28 mouse cellular contexts compared by ENCODE assay signal in genomic region chrX:122484756-122485424, GRCm38 (mm10).
DNase-seq lines count a peak whose midpoint lies in the region; ATAC-seq lines count a peak whose summit lies in the region.
"Had no signal": no experiment of that assay in that cellular context is flagged by ENCODE, and none has a peak within 500 bp of the region (broad histone marks: within the 10 kb centered on the region; RNA-seq: fewer than 3 reads in every experiment).

No protein-coding gene starts in this region.

- H3K4me2 ChIP-seq in forebrain, embryonic 14.5 days (ENCODE audit: low read length) = no peak overlapping the region
- H3K4me2 ChIP-seq in forebrain, embryonic 12.5 days = no peak overlapping the region
- H3K4me2 ChIP-seq in hindbrain, embryonic 16.5 days (ENCODE audit: low read length) = 0 out of 2 replicates have a peak overlapping the region, but pooled peaks have one; percentile 10
- no peak overlapping the region for H3K4me2 ChIP-seq in midbrain, embryonic 16.5 days (ENCODE audit: low read length)
- H3K4me2 ChIP-seq: embryonic facial prominence, embryonic 12.5 days; heart, embryonic 12.5 days; limb, embryonic 13.5 days; liver, embryonic 11.5 days; lung, embryonic 15.5 days had no signal

- WGBS in forebrain, embryonic 14.5 days = 74% methylated on average over 5 of the region's 5 CpGs
- 72% methylated on average over 5 of the region's 5 CpGs for WGBS in forebrain, embryonic 12.5 days
- 65% methylated on average over 5 of the region's 5 CpGs for WGBS in hindbrain, embryonic 16.5 days
- 80% methylated on average over 5 of the region's 5 CpGs for WGBS in hindbrain, embryonic 10.5 days
- WGBS in midbrain, embryonic 16.5 days = 62% methylated on average over 5 of the region's 5 CpGs
- 84% methylated on average over 5 of the region's 5 CpGs for WGBS in midbrain, embryonic 10.5 days

- no peaks in the 10 kb centered on the region for H3K27me3 ChIP-seq in forebrain, embryonic 14.5 days (replicated peaks; ENCODE audit: control insufficient read depth, insufficient read depth, low read length)
- no peaks in the 10 kb centered on the region for H3K27me3 ChIP-seq in forebrain, embryonic 12.5 days
- no peaks in the 10 kb centered on the region for H3K27me3 ChIP-seq in hindbrain, embryonic 16.5 days (replicated peaks; ENCODE audit: control insufficient read depth, insufficient read depth, low read length)
- H3K27me3 ChIP-seq in hindbrain, embryonic 10.5 days (ENCODE audit: insufficient read depth, poor library complexity, severe bottlenecking) = no peaks in the 10 kb centered on the region
- H3K27me3 ChIP-seq in midbrain, embryonic 16.5 days (ENCODE audit: control insufficient read depth, insufficient read depth, low read depth, low read length) = no peaks in the 10 kb centered on the region
- no peaks in the 10 kb centered on the region for H3K27me3 ChIP-seq in midbrain, embryonic 10.5 days (ENCODE audit: low read depth, poor library complexity, severe bottlenecking)
- H3K27me3 ChIP-seq: CH12.LX; embryonic facial prominence, embryonic 12.5 days; heart, embryonic 12.5 days; limb, embryonic 13.5 days; lung, embryonic 15.5 days had no signal

- H3K4me3 ChIP-seq in forebrain, embryonic 14.5 days (ENCODE audit: low read depth, low read length) = no peak overlapping the region
- H3K4me3 ChIP-seq in forebrain, embryonic 12.5 days (replicated peaks) = no peak overlapping the region
- no peak overlapping the region for H3K4me3 ChIP-seq in hindbrain, embryonic 16.5 days (ENCODE audit: low read length)
- H3K4me3 ChIP-seq in hindbrain, embryonic 10.5 days = no peak overlapping the region
- no peak overlapping the region for H3K4me3 ChIP-seq in midbrain, embryonic 16.5 days (ENCODE audit: low read depth, low read length)
- H3K4me3 ChIP-seq in midbrain, embryonic 10.5 days = no peak overlapping the region
- H3K4me3 ChIP-seq: embryonic facial prominence, embryonic 12.5 days; heart, adult 2 months; heart, embryonic 12.5 days; left cerebral cortex, adult 2 months; limb, embryonic 13.5 days; lung, embryonic 15.5 days had no signal

- H3K36me3 ChIP-seq in forebrain, embryonic 14.5 days (ENCODE audit: control insufficient read depth, insufficient read depth, low read length) = no peaks in the 10 kb centered on the region
- no peaks in the 10 kb centered on the region for H3K36me3 ChIP-seq in forebrain, embryonic 12.5 days (replicated peaks)
- H3K36me3 ChIP-seq in hindbrain, embryonic 16.5 days (ENCODE audit: control insufficient read depth, insufficient read depth, low read length) = no peaks in the 10 kb centered on the region
- no peaks in the 10 kb centered on the region for H3K36me3 ChIP-seq in hindbrain, embryonic 10.5 days
- H3K36me3 ChIP-seq in midbrain, embryonic 16.5 days (ENCODE audit: control insufficient read depth, insufficient read depth, low read length) = no peaks in the 10 kb centered on the region
- no peaks in the 10 kb centered on the region for H3K36me3 ChIP-seq in midbrain, embryonic 10.5 days
- H3K36me3 ChIP-seq: embryonic facial prominence, embryonic 12.5 days; heart, embryonic 12.5 days; limb, embryonic 13.5 days; lung, embryonic 15.5 days had no signal

- no peak overlapping the region for H3K27ac ChIP-seq in forebrain, embryonic 14.5 days (ENCODE audit: low read depth, low read length)
- H3K27ac ChIP-seq in forebrain, embryonic 12.5 days = no peak overlapping the region
- H3K27ac ChIP-seq in hindbrain, embryonic 16.5 days (ENCODE audit: low read depth, low read length) = no peak overlapping the region
- H3K27ac ChIP-seq in hindbrain, embryonic 10.5 days = no peak overlapping the region
- peak overlapping the region; percentile 28; the same call in 1 of the 2 replicates for H3K27ac ChIP-seq in midbrain, embryonic 16.5 days (ENCODE audit: low read length)
- H3K27ac ChIP-seq in midbrain, embryonic 10.5 days (replicated peaks) = no peak overlapping the region
- H3K27ac ChIP-seq: embryonic facial prominence, embryonic 12.5 days; heart, adult 2 months; left cerebral cortex, adult 2 months; limb, embryonic 13.5 days; lung, embryonic 15.5 days; stomach, postnatal 0 days had no signal

- H3K4me1 ChIP-seq in forebrain, embryonic 14.5 days (ENCODE audit: control insufficient read depth, insufficient read depth, low read length) = no peaks in the 10 kb centered on the region
- no peaks in the 10 kb centered on the region for H3K4me1 ChIP-seq in forebrain, embryonic 12.5 days
- H3K4me1 ChIP-seq in hindbrain, embryonic 16.5 days (ENCODE audit: control insufficient read depth, insufficient read depth, low read depth, low read length) = no peaks in the 10 kb centered on the region
- no peaks in the 10 kb centered on the region for H3K4me1 ChIP-seq in hindbrain, embryonic 10.5 days (replicated peaks)
- H3K4me1 ChIP-seq in midbrain, embryonic 16.5 days (ENCODE audit: control insufficient read depth, insufficient read depth, low read length) = no peaks in the 10 kb centered on the region
- no peaks in the 10 kb centered on the region for H3K4me1 ChIP-seq in midbrain, embryonic 10.5 days
- H3K4me1 ChIP-seq: embryonic facial prominence, embryonic 12.5 days; heart, embryonic 12.5 days; limb, embryonic 13.5 days; lung, embryonic 15.5 days had no signal

- peak; percentile 12 for DNase-seq in forebrain, embryonic 14.5 days (ENCODE audit: low spot score)
- no peak for DNase-seq in hindbrain, embryonic 10.5 days (ENCODE audit: low spot score)
- no peak for DNase-seq in midbrain, embryonic 10.5 days (ENCODE audit: low spot score)
- peak; percentile 3 for DNase-seq in telencephalon, adult 2 months (ENCODE audit: low read depth, low spot score)
- DNase-seq in kidney, postnatal 14 days = no peak
- DNase-seq: adrenal gland, adult 8-10 months; cerebellum, adult 11-12 months; cerebellum, adult 9-11 months; embryo, embryonic 11 days; heart, adult 2 months; heart, postnatal 4 days; kidney, adult 11 months; kidney, postnatal 25 days; lung, postnatal 36 days; right cerebral cortex, postnatal 4 days; thymus, adult 2 months; thymus, postnatal 36 days had no signal

- no peak for ATAC-seq in forebrain, embryonic 14.5 days
- ATAC-seq in forebrain, embryonic 12.5 days (ENCODE audit: low FRiP score) = no peak
- ATAC-seq in hindbrain, embryonic 16.5 days = peak; percentile 64; the same call in 1 of the 2 replicates
- ATAC-seq in midbrain, embryonic 16.5 days = peak; percentile 75; the same call in 1 of the 2 replicates

- no peak overlapping the region for H3K9ac ChIP-seq in forebrain, embryonic 14.5 days (ENCODE audit: low read length)
- H3K9ac ChIP-seq in forebrain, embryonic 12.5 days = no peak overlapping the region
- H3K9ac ChIP-seq in hindbrain, embryonic 16.5 days (ENCODE audit: low read depth, low read length) = no peak overlapping the region
- no peak overlapping the region for H3K9ac ChIP-seq in midbrain, embryonic 16.5 days (ENCODE audit: low read depth, low read length)
- H3K9ac ChIP-seq: embryonic facial prominence, embryonic 12.5 days; heart, embryonic 12.5 days; limb, embryonic 13.5 days; lung, embryonic 15.5 days had no signal

- H3K9me3 ChIP-seq in forebrain, embryonic 14.5 days (replicated peaks; ENCODE audit: control insufficient read depth, low read length) = no peaks in the 10 kb centered on the region
- H3K9me3 ChIP-seq in forebrain, embryonic 12.5 days = no peaks in the 10 kb centered on the region
- H3K9me3 ChIP-seq in hindbrain, embryonic 16.5 days (ENCODE audit: control insufficient read depth, low read length) = no peaks in the 10 kb centered on the region
- H3K9me3 ChIP-seq in hindbrain, embryonic 10.5 days = no peaks in the 10 kb centered on the region
- no peaks in the 10 kb centered on the region for H3K9me3 ChIP-seq in midbrain, embryonic 16.5 days (replicated peaks; ENCODE audit: control insufficient read depth, low read length, poor library complexity, severe bottlenecking)
- no peaks in the 10 kb centered on the region for H3K9me3 ChIP-seq in midbrain, embryonic 10.5 days (replicated peaks)
- H3K9me3 ChIP-seq: embryonic facial prominence, embryonic 12.5 days; heart, embryonic 12.5 days; limb, embryonic 13.5 days; lung, embryonic 15.5 days had no signal

Comparison
In these comparisons a context has a peak if more than half of its experiments do, and no peak if none do; other contexts are left out.
1. ATAC-seq: peak in hindbrain, embryonic 16.5 days (single experiment) and midbrain, embryonic 16.5 days (single experiment); none in forebrain, embryonic 14.5 days (single experiment) and forebrain, embryonic 12.5 days (single experiment).
2. DNase-seq: peak in forebrain, embryonic 14.5 days (single experiment) and telencephalon, adult 2 months (single experiment); none in hindbrain, embryonic 10.5 days (single experiment), midbrain, embryonic 10.5 days (single experiment) and kidney, postnatal 14 days (single experiment).